ENCODE assay signal across 8 mouse cellular contexts in genomic region chr15:61096021-61096781, GRCm38 (mm10).
A peak's percentile ranks its signal among the peaks of the same experiment; 100 is the strongest.
DNase-seq lines count a peak whose midpoint lies in the region; ATAC-seq and TF ChIP-seq lines count a peak whose summit lies in the region.

No protein-coding gene starts in this region.

- TF ChIP-seq CTCF in kidney, postnatal 0 days (IDR thresholded peaks at IDR 0.05; ENCODE audit: low read depth): peak; percentile 81

- ATAC-seq in kidney, postnatal 0 days (replicated peaks; ENCODE audit: low FRiP score, low read depth): no peak
- no peak for ATAC-seq in kidney, embryonic 14.5 days (ENCODE audit: low FRiP score, low TSS enrichment)
- 0 out of 2 replicates have a peak, but pooled peaks have one; percentile 44 for ATAC-seq in forebrain, embryonic 12.5 days (ENCODE audit: low FRiP score)
- ATAC-seq in midbrain, embryonic 14.5 days (ENCODE audit: low FRiP score, low TSS enrichment): peak; percentile 53; the same call in 1 of the 2 replicates

- H3K4me2 ChIP-seq in kidney, postnatal 0 days (ENCODE audit: low read length): no peak overlapping the region
- H3K4me2 ChIP-seq in kidney, embryonic 14.5 days (replicated peaks; ENCODE audit: low read depth, low read length): no peak overlapping the region
- H3K4me2 ChIP-seq in forebrain, embryonic 12.5 days: no peak overlapping the region
- no peak overlapping the region for H3K4me2 ChIP-seq in midbrain, embryonic 14.5 days (ENCODE audit: low read length)

- H3K9ac ChIP-seq in kidney, postnatal 0 days (ENCODE audit: low read depth, low read length): no peak overlapping the region
- H3K9ac ChIP-seq in kidney, embryonic 14.5 days (ENCODE audit: low read depth, low read length): no peak overlapping the region
- no peak overlapping the region for H3K9ac ChIP-seq in forebrain, embryonic 12.5 days
- H3K9ac ChIP-seq in midbrain, embryonic 14.5 days (replicated peaks; ENCODE audit: low read length): no peak overlapping the region

- no peaks in the 10 kb centered on the region for H3K4me1 ChIP-seq in kidney, postnatal 0 days (replicated peaks; ENCODE audit: insufficient read depth, low read length)
- H3K4me1 ChIP-seq in kidney, embryonic 14.5 days (ENCODE audit: control insufficient read depth, insufficient read depth, low read length): no peaks in the 10 kb centered on the region
- H3K4me1 ChIP-seq in forebrain, embryonic 12.5 days: no peaks in the 10 kb centered on the region
- no peaks in the 10 kb centered on the region for H3K4me1 ChIP-seq in midbrain, embryonic 14.5 days (ENCODE audit: control insufficient read depth, insufficient read depth, low read length)

- no peaks in the 10 kb centered on the region for H3K27me3 ChIP-seq in kidney, postnatal 0 days (ENCODE audit: insufficient read depth, low read length)
- no peaks in the 10 kb centered on the region for H3K27me3 ChIP-seq in kidney, embryonic 14.5 days (ENCODE audit: control insufficient read depth, insufficient read depth, low read length)
- no peaks in the 10 kb centered on the region for H3K27me3 ChIP-seq in forebrain, embryonic 12.5 days
- H3K27me3 ChIP-seq in midbrain, embryonic 14.5 days (ENCODE audit: control insufficient read depth, insufficient read depth, low read length): no peaks in the 10 kb centered on the region

- H3K9me3 ChIP-seq in kidney, postnatal 0 days (replicated peaks; ENCODE audit: low read length): no peaks in the 10 kb centered on the region
- no peaks in the 10 kb centered on the region for H3K9me3 ChIP-seq in kidney, embryonic 14.5 days (ENCODE audit: control insufficient read depth, low read length)
- H3K9me3 ChIP-seq in forebrain, embryonic 12.5 days: no peaks in the 10 kb centered on the region
- no peaks in the 10 kb centered on the region for H3K9me3 ChIP-seq in midbrain, embryonic 14.5 days (ENCODE audit: control insufficient read depth, low read length)

- no peak overlapping the region for H3K27ac ChIP-seq in kidney, postnatal 0 days
- H3K27ac ChIP-seq in kidney, embryonic 14.5 days (ENCODE audit: low read depth, low read length): no peak overlapping the region
- H3K27ac ChIP-seq in forebrain, embryonic 12.5 days: no peak overlapping the region
- H3K27ac ChIP-seq in midbrain, embryonic 14.5 days (replicated peaks; ENCODE audit: low read depth, low read length): no peak overlapping the region

- no peaks in the 10 kb centered on the region for H3K36me3 ChIP-seq in kidney, postnatal 0 days (ENCODE audit: insufficient read depth, low read length)
- no peaks in the 10 kb centered on the region for H3K36me3 ChIP-seq in kidney, embryonic 14.5 days (ENCODE audit: control insufficient read depth, insufficient read depth, low read length)
- H3K36me3 ChIP-seq in forebrain, embryonic 12.5 days (replicated peaks): no peaks in the 10 kb centered on the region
- no peaks in the 10 kb centered on the region for H3K36me3 ChIP-seq in midbrain, embryonic 14.5 days (ENCODE audit: control insufficient read depth, insufficient read depth, low read length)

- no peak overlapping the region for H3K4me3 ChIP-seq in kidney, postnatal 0 days (replicated peaks; ENCODE audit: low read depth, low read length)
- no peak overlapping the region for H3K4me3 ChIP-seq in kidney, embryonic 14.5 days (ENCODE audit: low read length)
- no peak overlapping the region for H3K4me3 ChIP-seq in forebrain, embryonic 12.5 days (replicated peaks)
- no peak overlapping the region for H3K4me3 ChIP-seq in midbrain, embryonic 14.5 days (replicated peaks; ENCODE audit: low read depth, low read length)

- peak; percentile 93 for DNase-seq in kidney, postnatal 0 days (ENCODE audit: low spot score)
- peak; percentile 18 for DNase-seq in R1 (ENCODE audit: low read depth, low spot score)
- DNase-seq in midbrain, embryonic 14.5 days: peak; percentile 88
- no peak for DNase-seq in spleen, postnatal 4 days (ENCODE audit: low spot score in 2 of 2)
- DNase-seq in adrenal gland, postnatal 25 days: no peak
- DNase-seq in frontal cortex, postnatal 14 days (ENCODE audit: low spot score in 2 of 2): no peak

- WGBS in kidney, postnatal 0 days: 68% methylated on average over 3 of the region's 3 CpGs
- WGBS in kidney, embryonic 14.5 days: 72% methylated on average over 3 of the region's 3 CpGs
- 62% methylated on average over 3 of the region's 3 CpGs for WGBS in forebrain, embryonic 12.5 days
- WGBS in midbrain, embryonic 14.5 days: 51% methylated on average over 3 of the region's 3 CpGs

Comparison
In these comparisons a context has a peak if more than half of its experiments do, and no peak if none do; other contexts are left out.
1. ATAC-seq: peak in forebrain, embryonic 12.5 days (single experiment) and midbrain, embryonic 14.5 days (single experiment); none in kidney, postnatal 0 days (single experiment) and kidney, embryonic 14.5 days (single experiment).
2. DNase-seq: peak in kidney, postnatal 0 days (single experiment), R1 (single experiment) and midbrain, embryonic 14.5 days (single experiment); none in spleen, postnatal 4 days (0 of 2), adrenal gland, postnatal 25 days (single experiment) and frontal cortex, postnatal 14 days (0 of 2).